Mouse (Mus musculus): Measurements from ENCODE around the gene Znrf2. TPM values are rescaled to one million over a fixed set of nuclear protein-coding genes. Genes with fewer than 3 reads are reported as not detected.
A peak's percentile ranks its signal among the peaks of the same experiment; 100 is the strongest.
"Not testable (repeated sequence)": the region's sequence is repeated elsewhere in the genome, so short reads cannot be mapped to it uniquely, and the experiment has no call there.

Gene Znrf2
- polyA plus RNA-seq, 1 experiment from 2014 or later, result 2.9 TPM

DNA sequence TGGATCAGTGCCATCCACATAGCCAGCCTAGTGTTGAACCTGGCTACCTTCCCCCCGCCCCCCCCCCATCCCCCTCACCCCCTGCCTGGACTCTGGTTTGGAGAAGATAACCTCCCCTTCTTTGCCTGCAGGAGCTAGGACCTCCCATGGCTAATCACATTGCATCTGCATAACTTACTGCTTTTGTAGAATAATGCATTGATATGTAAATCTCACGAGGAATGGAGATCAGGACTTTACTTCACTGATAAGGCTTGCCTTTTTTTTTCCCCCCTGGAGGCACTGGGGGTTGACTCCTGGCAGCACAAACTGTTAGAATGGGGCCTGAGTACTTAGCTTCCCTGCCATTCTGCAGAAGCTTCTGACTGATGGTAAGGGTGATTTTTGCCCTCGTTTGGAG lies 36.0 kb downstream of the Znrf2 start:
- WGBS, result 2% methylated on average over 3 of the region's 3 CpGs
- Histone ChIP-seq H3K9me3 (ENCODE audit: control insufficient read depth, low read length) (no peaks in the 10 kb centered on the region), H3K4me3 (ENCODE audit: low read depth, low read length) (no peak overlapping the region), H3K4me2 (no peak overlapping the region), H3K27me3 (ENCODE audit: control insufficient read depth, insufficient read depth, low read length) (no peaks in the 10 kb centered on the region), H3K27ac (ENCODE audit: low read depth, low read length) (no peak overlapping the region), H3K36me3 (ENCODE audit: control insufficient read depth, insufficient read depth, low read length) (no peaks in the 10 kb centered on the region), H3K9ac (ENCODE audit: low read length) (no peak overlapping the region), H3K4me1 (ENCODE audit: control insufficient read depth, insufficient read depth, low read length) (peaks cover 11% of the 10 kb centered on the region)
- DNase-seq (ENCODE audit: low spot score, missing footprints) (no peak), ATAC-seq (ENCODE audit: low FRiP score) (peak; percentile 52; the same call in 1 of the 2 replicates)

DNA sequence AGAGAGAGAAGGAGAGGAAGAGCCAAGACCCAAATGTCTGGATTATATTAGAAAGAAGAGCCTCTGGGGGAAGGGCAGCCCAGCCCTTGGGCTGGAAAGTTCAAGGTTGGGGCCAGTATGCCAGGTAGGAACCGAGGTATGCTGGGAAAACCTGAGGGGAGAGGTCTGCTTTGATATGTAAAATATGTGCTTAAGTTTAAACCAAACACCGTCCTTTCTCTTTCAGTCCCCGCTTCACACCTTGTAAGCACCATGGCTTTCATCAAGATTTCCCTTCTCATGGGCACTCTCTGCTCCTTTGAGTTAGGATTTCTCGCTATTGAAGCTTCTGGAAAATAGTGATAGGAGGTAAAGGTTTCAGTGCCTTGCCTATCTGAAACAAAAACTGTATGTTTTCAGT lies 38.1 kb downstream of the Znrf2 start:
- H3K4me1 ChIP-seq (ENCODE audit: control insufficient read depth, insufficient read depth, low read length), result peaks cover 11% of the 10 kb centered on the region
- no peak for DNase-seq (ENCODE audit: low spot score, missing footprints)
- no peak overlapping the region for H3K9ac ChIP-seq (ENCODE audit: low read length)
- no peak overlapping the region for H3K4me2 ChIP-seq
- H3K27ac ChIP-seq (ENCODE audit: low read depth, low read length), result no peak overlapping the region
- H3K27me3 ChIP-seq (ENCODE audit: control insufficient read depth, insufficient read depth, low read length), result no peaks in the 10 kb centered on the region
- H3K36me3 ChIP-seq (ENCODE audit: control insufficient read depth, insufficient read depth, low read length), result no peaks in the 10 kb centered on the region
- H3K9me3 ChIP-seq (ENCODE audit: control insufficient read depth, low read length), result no peaks in the 10 kb centered on the region
- WGBS, result 41% methylated on average over 4 of the region's 4 CpGs
- no peak overlapping the region for H3K4me3 ChIP-seq (ENCODE audit: low read depth, low read length)
- ATAC-seq (ENCODE audit: low FRiP score), result no peak

DNA sequence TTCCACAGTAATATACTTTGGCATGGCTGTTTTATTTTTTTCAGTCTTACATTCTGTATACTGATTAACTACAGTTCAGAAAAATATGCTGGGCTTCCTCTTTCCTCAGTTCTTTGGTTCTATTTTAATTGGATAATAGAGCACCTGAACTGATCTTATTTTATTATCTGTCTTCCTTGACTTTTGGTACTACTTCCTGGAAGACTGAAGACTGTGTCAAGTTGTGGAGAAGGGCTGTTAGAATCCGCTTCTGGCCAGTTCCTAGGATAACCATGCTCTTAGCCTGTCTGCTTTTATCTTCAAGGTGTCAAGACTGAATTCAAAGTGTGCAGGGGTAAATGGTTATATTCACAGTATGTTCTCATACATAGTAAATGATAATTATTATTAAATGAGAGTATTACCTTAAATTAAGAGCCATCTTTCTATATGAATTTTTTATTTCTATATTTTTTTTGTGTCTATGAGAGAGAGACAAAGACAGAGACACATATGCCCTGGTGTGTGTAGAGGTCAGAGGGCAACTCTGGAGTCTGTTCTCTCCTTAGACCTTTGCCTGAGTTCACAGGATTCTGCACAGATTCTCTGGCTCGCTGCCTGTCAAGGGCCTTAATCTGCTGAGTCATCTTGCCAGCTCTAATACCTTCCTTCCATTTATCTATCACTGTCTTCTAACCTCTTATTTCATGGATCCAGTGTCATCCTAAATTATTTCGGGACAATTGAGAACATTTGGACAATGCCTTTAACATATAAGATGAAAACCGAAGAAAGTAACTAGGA lies 39.3 kb downstream of the Znrf2 start:
- ATAC-seq (ENCODE audit: low FRiP score), result no peak
- no peaks in the 10 kb centered on the region for H3K27me3 ChIP-seq (ENCODE audit: control insufficient read depth, insufficient read depth, low read length)
- H3K36me3 ChIP-seq (ENCODE audit: control insufficient read depth, insufficient read depth, low read length), result no peaks in the 10 kb centered on the region
- peaks cover 11% of the 10 kb centered on the region for H3K4me1 ChIP-seq (ENCODE audit: control insufficient read depth, insufficient read depth, low read length)
- H3K27ac ChIP-seq (ENCODE audit: low read depth, low read length), result no peak overlapping the region
- H3K9ac ChIP-seq (ENCODE audit: low read length), result no peak overlapping the region
- H3K9me3 ChIP-seq (ENCODE audit: control insufficient read depth, low read length), result no peaks in the 10 kb centered on the region
- H3K4me2 ChIP-seq, result no peak overlapping the region
- WGBS, result 53% methylated on average over 4 of the region's 4 CpGs
- DNase-seq (ENCODE audit: low spot score, missing footprints), result no peak
- H3K4me3 ChIP-seq (ENCODE audit: low read depth, low read length), result no peak overlapping the region

GRCm38 (mm10) chr6:54859159-54859558 lies 42.4 kb downstream of the Znrf2 start:
- H3K4me1 ChIP-seq (ENCODE audit: control insufficient read depth, insufficient read depth, low read length); H3K36me3 ChIP-seq (ENCODE audit: control insufficient read depth, insufficient read depth, low read length); H3K9ac ChIP-seq (ENCODE audit: low read length); H3K27ac ChIP-seq (ENCODE audit: low read depth, low read length); H3K4me2 ChIP-seq; H3K4me3 ChIP-seq (ENCODE audit: low read depth, low read length); H3K27me3 ChIP-seq (ENCODE audit: control insufficient read depth, insufficient read depth, low read length); DNase-seq (ENCODE audit: low spot score, missing footprints); H3K9me3 ChIP-seq (ENCODE audit: control insufficient read depth, low read length); ATAC-seq (ENCODE audit: low FRiP score): not testable (repeated sequence)
- WGBS, result 98% methylated on average over 5 of the region's 5 CpGs

DNA sequence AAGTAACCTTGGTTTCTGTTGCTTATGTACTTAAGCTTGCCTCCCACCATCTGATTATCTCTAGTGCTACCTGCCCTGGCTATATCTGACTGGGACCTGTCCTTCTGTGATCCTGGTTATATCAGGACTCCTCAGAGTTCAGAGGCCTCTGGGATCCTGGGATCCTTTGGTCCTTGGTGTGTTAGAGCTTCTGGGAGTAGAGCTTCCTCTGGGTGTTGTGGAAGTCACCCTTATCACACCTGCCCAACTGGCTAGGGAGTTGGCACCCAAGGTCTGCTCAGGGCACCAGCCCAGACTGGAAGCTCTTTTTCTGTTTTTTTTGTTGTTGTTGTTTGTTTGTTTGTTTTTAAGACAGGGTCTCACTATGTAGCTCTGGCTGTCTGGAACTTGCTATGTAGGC lies 43.5 kb downstream of the Znrf2 start:
- ATAC-seq (ENCODE audit: low FRiP score), result no peak
- Histone ChIP-seq H3K9me3 (ENCODE audit: control insufficient read depth, low read length) (no peaks in the 10 kb centered on the region), H3K4me1 (ENCODE audit: control insufficient read depth, insufficient read depth, low read length) (no peaks in the 10 kb centered on the region)

DNA sequence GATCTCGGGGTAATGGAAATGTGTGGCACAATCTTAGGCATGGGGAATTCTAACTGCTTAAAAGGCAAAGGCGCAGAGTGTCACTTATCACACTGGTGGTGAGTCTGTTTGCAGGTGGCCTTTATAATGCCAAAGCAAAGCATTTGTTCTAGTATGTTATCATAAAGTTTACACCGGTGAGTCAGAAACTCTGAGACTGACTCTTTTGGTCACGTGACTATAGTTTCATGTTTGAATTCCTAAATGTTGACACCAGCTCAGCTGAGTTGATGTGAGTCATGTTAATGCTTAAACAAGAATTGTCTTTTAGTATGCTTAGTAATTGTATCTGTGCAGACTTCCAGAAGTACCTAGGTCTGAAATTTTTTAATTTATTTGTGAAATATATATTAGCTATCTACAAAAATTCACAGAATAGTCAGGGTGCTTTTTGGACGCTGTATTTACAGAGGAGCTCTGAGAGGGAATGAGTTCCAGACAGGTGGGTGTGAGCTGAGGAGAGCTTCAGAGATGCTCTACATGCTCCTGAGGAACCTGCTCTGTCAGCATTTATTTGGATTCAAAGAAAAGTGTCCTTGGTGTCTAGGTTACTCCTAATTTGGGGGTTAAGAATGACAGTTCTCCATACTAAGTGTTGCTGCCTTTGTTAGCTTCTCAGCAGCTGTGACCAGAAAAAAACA lies 50.2 kb downstream of the Znrf2 start:
- Histone ChIP-seq H3K27ac (ENCODE audit: low read depth, low read length) (no peak overlapping the region), H3K4me3 (ENCODE audit: low read depth, low read length) (no peak overlapping the region), H3K9ac (ENCODE audit: low read length) (no peak overlapping the region), H3K27me3 (ENCODE audit: control insufficient read depth, insufficient read depth, low read length) (no peaks in the 10 kb centered on the region), H3K4me1 (ENCODE audit: control insufficient read depth, insufficient read depth, low read length) (no peaks in the 10 kb centered on the region), H3K4me2 (no peak overlapping the region), H3K36me3 (ENCODE audit: control insufficient read depth, insufficient read depth, low read length) (no peaks in the 10 kb centered on the region), H3K9me3 (ENCODE audit: control insufficient read depth, low read length) (no peaks in the 10 kb centered on the region)
- WGBS, result 89% methylated on average over 5 of the region's 5 CpGs
- ATAC-seq (ENCODE audit: low FRiP score) (no peak), DNase-seq (ENCODE audit: low spot score, missing footprints) (no peak)

More for the DNA sequence above, 43.5 kb downstream of the Znrf2 start:
- H3K27ac ChIP-seq (ENCODE audit: low read depth, low read length), result no peak overlapping the region
- no peak overlapping the region for H3K9ac ChIP-seq (ENCODE audit: low read length)
- H3K4me2 ChIP-seq, result no peak overlapping the region
- DNase-seq (ENCODE audit: low spot score, missing footprints), result no peak
- H3K27me3 ChIP-seq (ENCODE audit: control insufficient read depth, insufficient read depth, low read length), result no peaks in the 10 kb centered on the region
- H3K36me3 ChIP-seq (ENCODE audit: control insufficient read depth, insufficient read depth, low read length), result no peaks in the 10 kb centered on the region
- no peak overlapping the region for H3K4me3 ChIP-seq (ENCODE audit: low read depth, low read length)

- Histone ChIP-seq H3K36me3 (ENCODE audit: control insufficient read depth, insufficient read depth, low read length) (no peaks in the 10 kb centered on the region), H3K4me3 (ENCODE audit: low read depth, low read length) (no peak overlapping the region), H3K4me1 (ENCODE audit: control insufficient read depth, insufficient read depth, low read length) (no peaks in the 10 kb centered on the region), H3K27ac (ENCODE audit: low read depth, low read length) (no peak overlapping the region), H3K27me3 (ENCODE audit: control insufficient read depth, insufficient read depth, low read length) (no peaks in the 10 kb centered on the region), H3K9me3 (ENCODE audit: control insufficient read depth, low read length) (no peaks in the 10 kb centered on the region), H3K4me2 (no peak overlapping the region), H3K9ac (ENCODE audit: low read length) (no peak overlapping the region)
- ATAC-seq (ENCODE audit: low FRiP score), result no peak
- WGBS, result 67% methylated on average over 4 of the region's 4 CpGs
- DNase-seq (ENCODE audit: low spot score, missing footprints), result no peak
Observed at GRCm38 (mm10) chr6:54867411-54867745, 50.7 kb downstream of the Znrf2 start.

GRCm38 (mm10) chr6:54873029-54873428 lies 56.3 kb downstream of the Znrf2 start:
- Histone ChIP-seq H3K9me3 (ENCODE audit: control insufficient read depth, low read length) (no peaks in the 10 kb centered on the region), H3K27ac (ENCODE audit: low read depth, low read length) (no peak overlapping the region), H3K36me3 (ENCODE audit: control insufficient read depth, insufficient read depth, low read length) (no peaks in the 10 kb centered on the region), H3K9ac (ENCODE audit: low read length) (no peak overlapping the region), H3K27me3 (ENCODE audit: control insufficient read depth, insufficient read depth, low read length) (no peaks in the 10 kb centered on the region), H3K4me2 (no peak overlapping the region), H3K4me3 (ENCODE audit: low read depth, low read length) (no peak overlapping the region), H3K4me1 (ENCODE audit: control insufficient read depth, insufficient read depth, low read length) (no peaks in the 10 kb centered on the region)
- ATAC-seq (ENCODE audit: low FRiP score) (no peak), DNase-seq (ENCODE audit: low spot score, missing footprints) (no peak)
- 88% methylated on average over 5 of the region's 5 CpGs for WGBS

- no peaks in the 10 kb centered on the region for H3K9me3 ChIP-seq (ENCODE audit: control insufficient read depth, low read length)
- no peaks in the 10 kb centered on the region for H3K4me1 ChIP-seq (ENCODE audit: control insufficient read depth, insufficient read depth, low read length)
- no peak overlapping the region for H3K9ac ChIP-seq (ENCODE audit: low read length)
- H3K27ac ChIP-seq (ENCODE audit: low read depth, low read length), result no peak overlapping the region
- no peak overlapping the region for H3K4me2 ChIP-seq
- no peak for ATAC-seq (ENCODE audit: low FRiP score)
- DNase-seq (ENCODE audit: low spot score, missing footprints), result no peak
- H3K36me3 ChIP-seq (ENCODE audit: control insufficient read depth, insufficient read depth, low read length), result no peaks in the 10 kb centered on the region
- no peak overlapping the region for H3K4me3 ChIP-seq (ENCODE audit: low read depth, low read length)
- 54% methylated on average over 5 of the region's 5 CpGs for WGBS
- H3K27me3 ChIP-seq (ENCODE audit: control insufficient read depth, insufficient read depth, low read length), result no peaks in the 10 kb centered on the region
Observed at GRCm38 (mm10) chr6:54876782-54877181, 60.1 kb downstream of the Znrf2 start.
